Mouse (Mus musculus) forebrain, embryonic 13.5 days (tissue): Measurements from ENCODE around the gene Cflar. TPM values are rescaled to one million over a fixed set of nuclear protein-coding genes. Genes with fewer than 3 reads are reported as not detected.
"Not testable (repeated sequence)": the region's sequence is repeated elsewhere in the genome, so short reads cannot be mapped to it uniquely, and the experiment has no call there.

ENCODE experiments used
- ATAC-seq: fragments of 200-750 bp; cut with Nextera tagmentation; 2 replicates; pipeline ENCODE4 v1.8.0; 2017
- H3K27ac ChIP-seq: fragments of 300-500 bp; sonication (generic); 2 replicates; pipeline ENCODE4 v1.5.1; 2015; ENCODE audit warnings: inconsistent platforms, mild to moderate bottlenecking, moderate library complexity
- H3K27me3 ChIP-seq: fragments of 300-500 bp; sonication (generic); 2 replicates; pipeline ENCODE4 v1.6.1; 2015; ENCODE audit warnings: mild to moderate bottlenecking, inconsistent platforms
- H3K36me3 ChIP-seq: fragments of 300-500 bp; sonication (generic); 2 replicates; pipeline ENCODE4 v1.6.1; 2015; ENCODE audit warnings: mild to moderate bottlenecking, inconsistent platforms; ENCODE audit not compliant: poor library complexity, severe bottlenecking
- H3K4me1 ChIP-seq: fragments of 300-500 bp; sonication (generic); 2 replicates; pipeline ENCODE4 v1.6.1; 2015; ENCODE audit warnings: inconsistent platforms
- H3K4me2 ChIP-seq: fragments of 300-500 bp; sonication (generic); 2 replicates; pipeline ENCODE4 v1.6.1; 2015; ENCODE audit warnings: inconsistent platforms, mild to moderate bottlenecking, moderate library complexity
- H3K4me3 ChIP-seq: fragments of 300-500 bp; sonication (generic); 2 replicates; pipeline ENCODE4 v1.5.1; 2015; ENCODE audit warnings: mild to moderate bottlenecking, inconsistent platforms
- H3K9ac ChIP-seq: fragments of 300-500 bp; sonication (generic); 2 replicates; pipeline ENCODE4 v1.6.1; 2015; ENCODE audit warnings: mild to moderate bottlenecking, inconsistent platforms
- H3K9me3 ChIP-seq: fragments of 300-500 bp; sonication (generic); replicated peaks from 2 replicates; pipeline ENCODE4 v1.6.1; 2016; ENCODE audit warnings: inconsistent platforms
- WGBS: fragments of 180-500 bp; shearing (Covaris S2); methylation state at CpG from one replicate; pipeline ENCODE4 v1.1.7; 2015; 5-methylcytosine and 5-hydroxymethylcytosine counted together
- polyA plus RNA-seq: library from polyadenylated mRNA; unstranded; fragments of >200 nt; fragmentation: Nextera tagmentation; extraction: Ambion mirVana; gene quantifications from 2 replicates; pipeline ENCODE4 v1.2.1, GENCODE M21; 2015

The Cflar gene
- polyA plus RNA-seq, 1 experiment from 2014 or later: 22.8 TPM

- H3K4me3 ChIP-seq, H3K4me2 ChIP-seq, ATAC-seq, H3K9ac ChIP-seq, H3K27me3 ChIP-seq, H3K4me1 ChIP-seq, H3K9me3 ChIP-seq, H3K36me3 ChIP-seq, H3K27ac ChIP-seq: not testable (repeated sequence)
- WGBS: 69% methylated on average over 7 of the region's 7 CpGs
Measured at GRCm38 (mm10) chr1:58800644-58801043, 89.3 kb downstream of the Cflar start.

- Histone ChIP-seq H3K9ac (no peak overlapping the region), H3K27me3 (no peaks in the 10 kb centered on the region), H3K4me3 (no peak overlapping the region), H3K4me1 (no peaks in the 10 kb centered on the region), H3K27ac (no peak overlapping the region), H3K4me2 (no peak overlapping the region), H3K36me3 (no peaks in the 10 kb centered on the region), H3K9me3 (no peaks in the 10 kb centered on the region)
- 93% methylated on average over 8 of the region's 8 CpGs for WGBS
- ATAC-seq: no peak
Measured at GRCm38 (mm10) chr1:58801558-58802285, 90.4 kb downstream of the Cflar start.

- no peak overlapping the region for H3K27ac ChIP-seq
- H3K9me3 ChIP-seq: no peaks in the 10 kb centered on the region
- no peaks in the 10 kb centered on the region for H3K36me3 ChIP-seq
- H3K9ac ChIP-seq: no peak overlapping the region
- H3K27me3 ChIP-seq: no peaks in the 10 kb centered on the region
- no peaks in the 10 kb centered on the region for H3K4me1 ChIP-seq
- H3K4me3 ChIP-seq: no peak overlapping the region
- ATAC-seq: no peak
- H3K4me2 ChIP-seq: no peak overlapping the region
- WGBS: 79% methylated on average over 18 of the region's 18 CpGs
Measured at GRCm38 (mm10) chr1:58802322-58803273, 91.3 kb downstream of the Cflar start.

GRCm38 (mm10) chr1:58803531-58803930 lies 92.2 kb downstream of the Cflar start:
- no peak for ATAC-seq
- Histone ChIP-seq H3K27me3 (no peaks in the 10 kb centered on the region), H3K36me3 (no peaks in the 10 kb centered on the region), H3K4me3 (no peak overlapping the region), H3K27ac (no peak overlapping the region), H3K9me3 (no peaks in the 10 kb centered on the region), H3K4me1 (no peaks in the 10 kb centered on the region), H3K4me2 (no peak overlapping the region), H3K9ac (no peak overlapping the region)
- WGBS: 88% methylated on average over 6 of the region's 6 CpGs

- Histone ChIP-seq H3K27me3 (no peaks in the 10 kb centered on the region), H3K4me2 (no peak overlapping the region), H3K36me3 (no peaks in the 10 kb centered on the region), H3K4me1 (no peaks in the 10 kb centered on the region), H3K9ac (no peak overlapping the region), H3K4me3 (no peak overlapping the region), H3K27ac (no peak overlapping the region), H3K9me3 (no peaks in the 10 kb centered on the region)
- 85% methylated on average over 3 of the region's 3 CpGs for WGBS
- no peak for ATAC-seq
Measured at GRCm38 (mm10) chr1:58806651-58807050, 95.3 kb downstream of the Cflar start.

Other genes starting within 250 kb of the Cflar start
- 34.0 and 40.1 TPM in 2 replicates for gene Orc2, start 206.4 kb upstream of the Cflar start, polyA plus RNA-seq
- 10.8 TPM in 2 replicates for gene Fam126b, start 125.2 kb upstream of the Cflar start, polyA plus RNA-seq
- 187 and 206 TPM in 2 replicates for gene Ndufb3, start 125.1 kb upstream of the Cflar start, polyA plus RNA-seq
- not detected in 2 replicates for gene Als2cr12, start 15.5 kb upstream of the Cflar start, polyA plus RNA-seq
- 6.3 and 7.2 TPM in 2 replicates for gene Casp8, start 83.9 kb downstream of the Cflar start, polyA plus RNA-seq